Mouse (Mus musculus) 3T3-L1 (cell line): ENCODE data around the gene Pgm5.

Experiments used
- DNase-seq: peaks from one replicate; pipeline ENCODE4 v3.0.0-alpha.2; 2015; ENCODE audit warnings: low read depth, low spot score

Pgm5 gene

GRCm38 (mm10) chr19:24705395-24705794, 156.3 kb downstream of the Pgm5 start:
- DNase-seq, result peak; percentile 60

GRCm38 (mm10) chr19:24704326-24704725, 157.3 kb downstream of the Pgm5 start:
- DNase-seq, result no peak

- DNase-seq, result no peak
Observed at GRCm38 (mm10) chr19:24703680-24704079, 158.0 kb downstream of the Pgm5 start.

- peak; percentile 49 for DNase-seq
Observed at GRCm38 (mm10) chr19:24703168-24703567, 158.5 kb downstream of the Pgm5 start.

- DNase-seq, result no peak
Observed at GRCm38 (mm10) chr19:24701716-24702115, 159.9 kb downstream of the Pgm5 start.

GRCm38 (mm10) chr19:24700664-24701063, 161.0 kb downstream of the Pgm5 start:
- DNase-seq, result no peak

- peak; percentile 43 for DNase-seq
Observed at GRCm38 (mm10) chr19:24699910-24700309, 161.7 kb downstream of the Pgm5 start.

- DNase-seq, result no peak
Observed at GRCm38 (mm10) chr19:24699196-24699595, 162.5 kb downstream of the Pgm5 start.

GRCm38 (mm10) chr19:24698651-24699050, 163.0 kb downstream of the Pgm5 start:
- no peak for DNase-seq

- no peak for DNase-seq
Observed at GRCm38 (mm10) chr19:24697946-24698345, 163.7 kb downstream of the Pgm5 start.

- no peak for DNase-seq
Observed at GRCm38 (mm10) chr19:24692691-24693090, 169.0 kb downstream of the Pgm5 start.

- no peak for DNase-seq
Observed at GRCm38 (mm10) chr19:24689531-24689930, 172.1 kb downstream of the Pgm5 start.

- DNase-seq, result no peak
Observed at GRCm38 (mm10) chr19:24688327-24688726, 173.3 kb downstream of the Pgm5 start.

- DNase-seq, result no peak
Observed at GRCm38 (mm10) chr19:24686411-24686810, 175.2 kb downstream of the Pgm5 start.

GRCm38 (mm10) chr19:24683016-24683720, 178.5 kb downstream of the Pgm5 start:
- DNase-seq, result no peak

- no peak for DNase-seq
Observed at GRCm38 (mm10) chr19:24677242-24677984, 184.2 kb downstream of the Pgm5 start.

GRCm38 (mm10) chr19:24676429-24676828, 185.2 kb downstream of the Pgm5 start:
- no peak for DNase-seq

GRCm38 (mm10) chr19:24673762-24674161, 187.9 kb downstream of the Pgm5 start, which contains the start of gene Tmem252:
Tmem252 (plus strand) TSS chr19:24674008.
- DNase-seq, result no peak

- DNase-seq, result no peak
Observed at GRCm38 (mm10) chr19:24673331-24673730, 188.3 kb downstream of the Pgm5 start.

GRCm38 (mm10) chr19:24672366-24672960, 189.2 kb downstream of the Pgm5 start:
- no peak for DNase-seq

- DNase-seq, result no peak
Observed at GRCm38 (mm10) chr19:24671571-24671970, 190.1 kb downstream of the Pgm5 start.

- DNase-seq, result no peak
Observed at GRCm38 (mm10) chr19:24667527-24667926, 194.1 kb downstream of the Pgm5 start.

- DNase-seq, result no peak
Observed at GRCm38 (mm10) chr19:24665771-24666170, 195.9 kb downstream of the Pgm5 start.
